In the genomic region with DNA sequence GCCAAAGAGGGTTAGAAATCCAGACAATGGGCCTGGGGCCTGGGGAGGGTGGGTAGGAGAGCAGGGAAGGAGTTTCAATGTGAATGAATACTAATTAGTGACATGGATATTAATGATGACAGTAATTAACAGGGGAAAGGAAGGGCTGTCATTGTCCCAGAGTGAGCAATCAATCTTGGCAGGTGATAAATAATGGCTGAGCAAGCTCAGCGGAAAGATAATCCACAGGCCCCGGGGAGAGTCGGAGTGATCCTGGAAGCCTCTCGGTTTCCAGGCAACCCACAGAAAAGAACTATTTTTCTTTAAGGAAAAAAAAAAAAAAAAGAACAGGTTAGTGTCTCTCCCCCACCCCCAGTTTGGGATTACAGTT, we compare ENCODE assay signal across 12 mouse cellular contexts.
DNase-seq lines count a peak whose midpoint lies in the region; ATAC-seq lines count a peak whose summit lies in the region.
"Had no signal": no experiment of that assay in that cellular context is flagged by ENCODE, and none has a peak within 500 bp of the region (broad histone marks: within the 10 kb centered on the region; RNA-seq: fewer than 3 reads in every experiment).

No protein-coding gene starts in this region.

- H3K9me3 ChIP-seq in heart, embryonic 15.5 days (replicated peaks), result no peaks in the 10 kb centered on the region
- no peaks in the 10 kb centered on the region for H3K9me3 ChIP-seq in hindbrain, embryonic 11.5 days (ENCODE audit: control insufficient read depth, low read length)
- H3K9me3 ChIP-seq in neural tube, embryonic 12.5 days, result no peaks in the 10 kb centered on the region
- H3K9me3 ChIP-seq: stomach, embryonic 15.5 days had no signal

- no peak overlapping the region for H3K4me2 ChIP-seq in heart, embryonic 15.5 days
- H3K4me2 ChIP-seq in hindbrain, embryonic 11.5 days (replicated peaks; ENCODE audit: low read depth, low read length), result peak overlapping the region; percentile 19; the same call in 1 of the 2 replicates
- H3K4me2 ChIP-seq in neural tube, embryonic 12.5 days (replicated peaks), result peak overlapping the region; percentile 36; the same call in 1 of the 2 replicates
- H3K4me2 ChIP-seq: stomach, embryonic 15.5 days had no signal

- intact Hi-C loops in heart, postnatal 25 days (cut with DNase I), result no loop called here

- no peak overlapping the region for H3K4me3 ChIP-seq in heart, embryonic 15.5 days
- H3K4me3 ChIP-seq in hindbrain, embryonic 11.5 days (ENCODE audit: low read depth, low read length), result no peak overlapping the region
- H3K4me3 ChIP-seq in neural tube, embryonic 12.5 days, result no peak overlapping the region
- H3K4me3 ChIP-seq: myocyte; stomach, embryonic 15.5 days had no signal

- H3K27ac ChIP-seq in heart, embryonic 15.5 days, result 0 out of 2 replicates have a peak overlapping the region, but pooled peaks have one; percentile 7
- H3K27ac ChIP-seq in hindbrain, embryonic 11.5 days (ENCODE audit: low read depth, low read length), result peak overlapping the region; percentile 81
- peak overlapping the region; percentile 59; the same call in 1 of the 2 replicates for H3K27ac ChIP-seq in neural tube, embryonic 12.5 days
- H3K27ac ChIP-seq: stomach, embryonic 15.5 days had no signal

- 25% methylated on average over 4 of the region's 4 CpGs for WGBS in heart, embryonic 15.5 days
- 17% methylated on average over 4 of the region's 4 CpGs for WGBS in hindbrain, embryonic 11.5 days
- 11% methylated on average over 4 of the region's 4 CpGs for WGBS in neural tube, embryonic 12.5 days

- H3K36me3 ChIP-seq in heart, embryonic 15.5 days, result no peaks in the 10 kb centered on the region
- H3K36me3 ChIP-seq in hindbrain, embryonic 11.5 days (ENCODE audit: control insufficient read depth, insufficient read depth, low read length), result no peaks in the 10 kb centered on the region
- H3K36me3 ChIP-seq in neural tube, embryonic 12.5 days, result no peaks in the 10 kb centered on the region
- H3K36me3 ChIP-seq: stomach, embryonic 15.5 days had no signal

- H3K9ac ChIP-seq in heart, embryonic 15.5 days, result no peak overlapping the region
- no peak overlapping the region for H3K9ac ChIP-seq in hindbrain, embryonic 11.5 days (ENCODE audit: low read depth, low read length)
- H3K9ac ChIP-seq in neural tube, embryonic 12.5 days, result no peak overlapping the region
- H3K9ac ChIP-seq: liver, postnatal 0 days; stomach, embryonic 15.5 days had no signal

- no peak for DNase-seq in heart, postnatal 25 days (ENCODE audit: low spot score)
- peak; percentile 62 for DNase-seq in embryo, embryonic 11 days
- DNase-seq in hindbrain, embryonic 11.5 days (ENCODE audit: low spot score), result peak; percentile 56
- no peak for DNase-seq in urinary bladder, postnatal 25 days (ENCODE audit: low spot score)
- DNase-seq in ovary, postnatal 14 days (ENCODE audit: low spot score), result no peak
- DNase-seq in cerebellum, adult 11 months, result no peak
- DNase-seq: liver, postnatal 0 days had no signal

- ATAC-seq in heart, embryonic 15.5 days (replicated peaks; ENCODE audit: insufficient number of reproducible peaks, insufficient read depth, low FRiP score, low read depth), result no peak
- peak; percentile 70 for ATAC-seq in hindbrain, embryonic 11.5 days (ENCODE audit: low FRiP score)
- peak; percentile 87 for ATAC-seq in neural tube, embryonic 12.5 days (ENCODE audit: low FRiP score, low read depth)
- ATAC-seq: CD4-positive, CD25-positive, alpha-beta regulatory T cell, adult 4 months; liver, postnatal 0 days had no signal

- H3K27me3 ChIP-seq in heart, embryonic 15.5 days, result no peaks in the 10 kb centered on the region
- H3K27me3 ChIP-seq in hindbrain, embryonic 11.5 days (ENCODE audit: control insufficient read depth, insufficient read depth, low read length), result no peaks in the 10 kb centered on the region
- H3K27me3 ChIP-seq in neural tube, embryonic 12.5 days (replicated peaks), result 0 out of 2 replicates have a peak, but pooled peaks cover 7% of the 10 kb centered on the region
- H3K27me3 ChIP-seq: stomach, embryonic 15.5 days had no signal

- H3K4me1 ChIP-seq in heart, embryonic 15.5 days (replicated peaks), result peaks cover 18% of the 10 kb centered on the region
- H3K4me1 ChIP-seq in hindbrain, embryonic 11.5 days (replicated peaks; ENCODE audit: control insufficient read depth, insufficient read depth, low read length), result peaks cover 9% of the 10 kb centered on the region; the same call in 1 of the 2 replicates
- peaks cover 26% of the 10 kb centered on the region for H3K4me1 ChIP-seq in neural tube, embryonic 12.5 days

Comparison
In these comparisons a context has a peak if more than half of its experiments do, and no peak if none do; other contexts are left out.
1. H3K27ac ChIP-seq: peak in every context shown above with its lines; median percentile 81 in hindbrain, embryonic 11.5 days; 59 in neural tube, embryonic 12.5 days; 7 in heart, embryonic 15.5 days.
2. DNase-seq: peak in embryo, embryonic 11 days (single experiment) and hindbrain, embryonic 11.5 days (single experiment); none in heart, postnatal 25 days (single experiment), urinary bladder, postnatal 25 days (single experiment), ovary, postnatal 14 days (single experiment) and cerebellum, adult 11 months (single experiment).